In genomic region chr7:34068132-34068531, GRCm38 (mm10) we compare ENCODE assay signal across 31 mouse cellular contexts. TPM values are rescaled to one million over a fixed set of nuclear protein-coding genes. Genes with fewer than 3 reads are reported as not detected.
"Had no signal": no experiment of that assay in that cellular context is flagged by ENCODE, and none has a peak within 500 bp of the region (broad histone marks: within the 10 kb centered on the region; RNA-seq: fewer than 3 reads in every experiment).

No protein-coding gene starts in this region.

RNA-seq across cellular contexts. Expression of gene Scgb1b30, which starts 27.1 kb away (rescaled TPM):
- polyA plus RNA-seq: limb, embryonic 10.5 days; limb, embryonic 11.5 days; limb, embryonic 12.5 days; limb, embryonic 13.5 days; limb, embryonic 14.5 days; limb, embryonic 15.5 days; liver, adult 2 months; liver, embryonic 11.5 days; liver, embryonic 12.5 days; liver, embryonic 13.5 days; liver, embryonic 14.5 days; liver, embryonic 15.5 days; liver, embryonic 16.5 days; liver, postnatal 0 days; lung, adult 2 months; lung, embryonic 14.5 days; lung, embryonic 15.5 days; lung, embryonic 16.5 days; lung, postnatal 0 days; macrophage; midbrain, embryonic 10.5 days; midbrain, embryonic 11.5 days; midbrain, embryonic 12.5 days; midbrain, embryonic 13.5 days; midbrain, embryonic 14.5 days; midbrain, embryonic 15.5 days; midbrain, embryonic 16.5 days; midbrain, postnatal 0 days; myocyte; neural tube, embryonic 11.5 days; neural tube, embryonic 12.5 days had no signal

RNA-seq across cellular contexts. Expression of gene Scgb1b27, which starts 46.8 kb away (rescaled TPM):
- polyA plus RNA-seq: limb, embryonic 10.5 days; limb, embryonic 11.5 days; limb, embryonic 12.5 days; limb, embryonic 13.5 days; limb, embryonic 14.5 days; limb, embryonic 15.5 days; liver, adult 2 months; liver, embryonic 11.5 days; liver, embryonic 12.5 days; liver, embryonic 13.5 days; liver, embryonic 14.5 days; liver, embryonic 15.5 days; liver, embryonic 16.5 days; liver, postnatal 0 days; lung, adult 2 months; lung, embryonic 14.5 days; lung, embryonic 15.5 days; lung, embryonic 16.5 days; lung, postnatal 0 days; macrophage; midbrain, embryonic 10.5 days; midbrain, embryonic 11.5 days; midbrain, embryonic 12.5 days; midbrain, embryonic 13.5 days; midbrain, embryonic 14.5 days; midbrain, embryonic 15.5 days; midbrain, embryonic 16.5 days; midbrain, postnatal 0 days; myocyte; neural tube, embryonic 11.5 days; neural tube, embryonic 12.5 days had no signal

RNA-seq across cellular contexts. Expression of gene Scgb2b27, which starts 54.4 kb away (rescaled TPM):
- polyA plus RNA-seq: limb, embryonic 10.5 days; limb, embryonic 11.5 days; limb, embryonic 12.5 days; limb, embryonic 13.5 days; limb, embryonic 14.5 days; limb, embryonic 15.5 days; liver, adult 2 months; liver, embryonic 11.5 days; liver, embryonic 12.5 days; liver, embryonic 13.5 days; liver, embryonic 14.5 days; liver, embryonic 15.5 days; liver, embryonic 16.5 days; liver, postnatal 0 days; lung, adult 2 months; lung, embryonic 14.5 days; lung, embryonic 15.5 days; lung, embryonic 16.5 days; lung, postnatal 0 days; macrophage; midbrain, embryonic 10.5 days; midbrain, embryonic 11.5 days; midbrain, embryonic 12.5 days; midbrain, embryonic 13.5 days; midbrain, embryonic 14.5 days; midbrain, embryonic 15.5 days; midbrain, embryonic 16.5 days; midbrain, postnatal 0 days; myocyte; neural tube, embryonic 11.5 days; neural tube, embryonic 12.5 days had no signal
